Mouse (Mus musculus) megakaryocyte, adult 5-6 weeks (primary cell): ENCODE results near the gene Dxo. TPM values are rescaled to one million over a fixed set of nuclear protein-coding genes. Genes with fewer than 3 reads are reported as not detected.
"Not testable (repeated sequence)": the region's sequence is repeated elsewhere in the genome, so short reads cannot be mapped to it uniquely, and the experiment has no call there.

ENCODE experiments used
- ATAC-seq: 2 replicates; pipeline ENCODE4 v1.8.0; 2016; ENCODE audit warnings: mild to moderate bottlenecking, inconsistent platforms; ENCODE audit not compliant: poor library complexity, severe bottlenecking
- total RNA-seq, 2 experiments: library from RNA; stranded (forward) in 1 of 2; stranded (reverse) in 1 of 2; fragments of 153-499, 151-499 nt in 1 of 2; fragments of 221-1000, 200-1000 nt in 1 of 2; gene quantifications; 2 replicates each; pipeline versions ENCODE4 v1.2.3 to v1.2.4; 2015 to 2017

The Dxo gene
- total RNA-seq (2015) (22.4 and 28.5 TPM in 2 replicates), total RNA-seq (2017) (17.7 and 24.6 TPM in 2 replicates)

GRCm38 (mm10) chr17:34836856-34837221 lies at the start of gene Dxo, which contains the start of gene Stk19:
Dxo (plus strand) TSS chr17:34837019.
Stk19 (minus strand) TSS chr17:34836945.
- peak; percentile 98 for ATAC-seq

GRCm38 (mm10) chr17:34795016-34795415 lies 41.8 kb upstream of the Dxo start:
- ATAC-seq = no peak

GRCm38 (mm10) chr17:34795633-34796032 lies 41.2 kb upstream of the Dxo start:
- ATAC-seq = peak; percentile 43; the same call in 1 of the 2 replicates

GRCm38 (mm10) chr17:34796311-34797140 lies 40.3 kb upstream of the Dxo start:
- no peak for ATAC-seq

GRCm38 (mm10) chr17:34797211-34797995 lies 39.4 kb upstream of the Dxo start:
- ATAC-seq = not testable (repeated sequence)

- not testable (repeated sequence) for ATAC-seq
Observed at GRCm38 (mm10) chr17:34798071-34798470, 38.7 kb upstream of the Dxo start.

- no peak for ATAC-seq
Observed at GRCm38 (mm10) chr17:34798866-34799530, 37.8 kb upstream of the Dxo start.

- no peak for ATAC-seq
Observed at GRCm38 (mm10) chr17:34799531-34799925, 37.3 kb upstream of the Dxo start.

- not testable (repeated sequence) for ATAC-seq
Observed at GRCm38 (mm10) chr17:34800781-34801305, 36.0 kb upstream of the Dxo start.

GRCm38 (mm10) chr17:34802756-34803155 lies 34.1 kb upstream of the Dxo start:
- ATAC-seq = not testable (repeated sequence)

- ATAC-seq = not testable (repeated sequence)
Observed at GRCm38 (mm10) chr17:34803367-34803766, 33.5 kb upstream of the Dxo start.

- ATAC-seq = not testable (repeated sequence)
Observed at GRCm38 (mm10) chr17:34804301-34804700, 32.5 kb upstream of the Dxo start, which contains the start of gene Cyp21a1. Cyp21a1 (minus strand) TSS chr17:34804561.

GRCm38 (mm10) chr17:34804871-34805562 lies 31.8 kb upstream of the Dxo start:
- no peak for ATAC-seq

GRCm38 (mm10) chr17:34807176-34807575 lies 29.6 kb upstream of the Dxo start:
- no peak for ATAC-seq

GRCm38 (mm10) chr17:34808599-34809205 lies 28.1 kb upstream of the Dxo start:
- no peak; the same call in 1 of the 2 replicates for ATAC-seq

GRCm38 (mm10) chr17:34810411-34810810 lies 26.4 kb upstream of the Dxo start:
- not testable (repeated sequence) for ATAC-seq

- ATAC-seq = not testable (repeated sequence)
Observed at GRCm38 (mm10) chr17:34810811-34811210, 26.0 kb upstream of the Dxo start.

- no peak for ATAC-seq
Observed at GRCm38 (mm10) chr17:34811275-34811674, 25.5 kb upstream of the Dxo start.

- peak; percentile 38; the same call in 1 of the 2 replicates for ATAC-seq
Observed at GRCm38 (mm10) chr17:34813747-34814146, 23.1 kb upstream of the Dxo start.
